Mouse (Mus musculus) c-Kit-negative CD71-positive TER-119-positive erythroid progenitor cells, embryonic 14.5 days (primary cell): Measurements from ENCODE around the gene D230025D16Rik.
"Not testable (repeated sequence)": the region's sequence is repeated elsewhere in the genome, so short reads cannot be mapped to it uniquely, and the experiment has no call there.

Source experiments
- DNase-seq: peaks from one replicate; pipeline ENCODE4 v3.0.0-alpha.2; 2013; ENCODE audit warnings: low read depth, low spot score

D230025D16Rik gene

GRCm38 (mm10) chr8:105291802-105292201, 66.9 kb downstream of the D230025D16Rik start:
- DNase-seq = not testable (repeated sequence)

DNA sequence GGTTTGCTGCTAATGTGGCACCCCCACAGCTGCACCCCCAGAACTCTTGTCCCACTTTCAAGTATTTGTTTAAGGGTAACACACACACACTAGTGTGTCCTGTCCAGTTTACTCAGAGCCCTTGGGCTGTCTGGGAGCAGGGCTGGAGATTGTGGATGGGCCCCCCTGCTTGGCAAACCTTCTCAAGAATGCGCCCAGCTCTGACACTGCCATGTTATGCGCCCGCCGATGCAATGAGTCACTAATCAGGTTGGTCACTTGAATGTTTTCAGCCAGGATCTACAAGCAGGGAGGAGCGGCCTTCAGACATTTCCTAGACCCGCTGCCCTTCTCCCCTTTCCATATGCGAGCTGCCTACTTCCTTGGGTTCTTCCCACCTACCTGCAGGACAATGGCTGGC, 67.5 kb downstream of the D230025D16Rik start:
- no peak for DNase-seq

- no peak for DNase-seq
Observed at GRCm38 (mm10) chr8:105293405-105293804, 68.5 kb downstream of the D230025D16Rik start.

DNA sequence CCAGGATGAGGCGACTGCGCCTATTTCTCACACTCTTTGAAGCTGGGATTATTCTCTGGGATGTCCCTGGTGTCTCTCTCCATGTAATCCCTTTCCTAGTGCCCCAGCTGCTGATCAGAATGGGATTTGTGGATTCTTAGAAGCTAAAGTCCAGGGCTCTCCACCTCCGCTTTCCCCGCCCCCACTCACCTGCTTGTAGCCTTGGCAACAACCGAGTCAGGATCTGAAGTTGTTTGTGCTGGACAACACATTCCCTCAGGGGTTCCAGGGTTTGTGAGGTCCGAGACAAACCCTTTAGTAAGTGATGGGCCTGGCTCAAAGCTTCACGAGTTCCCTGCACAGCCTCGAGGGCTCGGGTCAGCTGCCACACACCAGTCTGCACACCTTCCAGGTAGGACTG, 69.8 kb downstream of the D230025D16Rik start:
- no peak for DNase-seq

GRCm38 (mm10) chr8:105295256-105295655, 70.3 kb downstream of the D230025D16Rik start:
- no peak for DNase-seq

DNA sequence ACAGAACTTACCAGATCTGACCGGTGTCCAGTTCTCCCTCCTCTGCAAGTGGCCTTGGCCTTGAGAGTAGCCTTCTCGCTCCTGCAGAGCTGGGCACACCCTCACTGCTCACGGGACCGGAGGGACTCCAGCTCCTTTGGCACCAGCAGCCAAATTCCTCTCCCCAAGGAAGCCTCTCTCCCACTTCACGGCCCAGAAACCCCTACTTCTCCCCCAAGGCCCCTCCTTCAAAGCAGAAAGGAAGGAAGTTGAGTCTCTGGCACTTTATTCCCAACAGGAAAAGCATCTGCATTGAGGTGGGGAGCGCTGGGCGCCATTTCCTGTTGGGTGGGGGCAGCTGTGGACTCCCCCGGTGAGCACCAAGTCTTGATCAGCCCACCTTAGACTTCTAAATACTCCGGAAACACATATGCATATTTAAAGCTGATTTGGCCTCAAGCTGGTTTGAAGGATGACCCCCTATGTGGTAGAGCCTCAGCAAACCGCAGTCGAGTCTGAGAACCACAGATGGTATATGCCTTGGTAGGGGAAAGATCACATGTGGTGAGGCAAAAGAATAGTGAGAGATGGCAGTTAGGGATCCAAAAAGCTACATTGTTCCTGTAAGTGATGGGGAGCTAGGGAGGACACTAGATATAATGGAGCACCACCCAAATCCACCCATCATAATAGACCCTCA, 71.1 kb downstream of the D230025D16Rik start, which contains the start of gene Exoc3l:
Gene Exoc3l (minus strand): TSS at position 207 of the 679 bp plus-strand sequence.
- no peak for DNase-seq

DNA sequence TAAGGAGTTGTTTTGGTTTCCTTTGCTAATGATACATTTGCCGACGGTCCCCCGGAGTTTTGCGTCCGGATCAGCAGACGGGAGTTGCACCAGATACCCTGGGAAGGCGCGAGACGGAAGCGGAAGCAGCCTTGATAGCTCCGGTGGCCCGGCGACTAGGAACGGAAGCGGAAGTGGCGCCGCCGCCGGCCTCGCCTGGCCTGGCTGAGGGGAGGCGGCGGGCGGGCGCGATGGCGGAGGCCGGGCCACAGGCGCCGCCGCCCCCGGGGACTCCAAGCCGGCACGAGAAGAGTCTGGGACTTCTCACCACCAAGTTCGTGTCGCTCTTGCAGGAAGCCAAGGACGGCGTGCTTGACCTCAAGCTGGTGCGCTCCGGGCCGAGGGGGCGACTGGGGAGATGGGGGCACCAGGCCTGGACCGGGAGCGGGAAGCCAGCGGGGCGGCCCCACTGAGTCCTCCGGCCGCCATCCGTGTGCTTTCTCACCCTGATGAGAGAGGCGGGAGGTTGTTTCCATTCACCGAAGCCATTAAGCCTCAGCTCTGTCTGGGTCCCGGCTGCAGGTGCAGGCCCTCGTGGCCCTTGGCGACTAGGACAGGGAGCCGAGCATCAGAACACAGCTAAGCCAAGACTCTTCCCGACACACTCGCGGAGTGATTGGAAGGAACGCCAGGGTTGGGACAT, 72.7 kb downstream of the D230025D16Rik start, which contains the start of gene E2f4:
Gene E2f4 (plus strand): TSS at position 153 of the 682 bp plus-strand sequence.
- peak; percentile 78 for DNase-seq

GRCm38 (mm10) chr8:105298351-105299252, 73.7 kb downstream of the D230025D16Rik start:
- DNase-seq = no peak

GRCm38 (mm10) chr8:105299962-105300361, 75.0 kb downstream of the D230025D16Rik start:
- peak; percentile 84 for DNase-seq
